Mouse (Mus musculus): ENCODE measurements around the gene Pard6b.

The Pard6b gene

GRCm38 (mm10) chr2:168063712-168064111 is 17.1 kb upstream of the Pard6b start:
- no peak for DNase-seq (ENCODE audit: low spot score in 2 of 2)

- no peak for DNase-seq (ENCODE audit: low spot score in 2 of 2)
Observed at GRCm38 (mm10) chr2:168065511-168065910, 15.3 kb upstream of the Pard6b start.

GRCm38 (mm10) chr2:168066783-168067182 is 14.0 kb upstream of the Pard6b start:
- no peak for DNase-seq (ENCODE audit: low spot score in 2 of 2)

- no peak for DNase-seq (ENCODE audit: low spot score in 2 of 2)
Observed at GRCm38 (mm10) chr2:168070425-168070824, 10.4 kb upstream of the Pard6b start.

- DNase-seq (ENCODE audit: low spot score in 2 of 2): no peak
Observed at GRCm38 (mm10) chr2:168072436-168073131, 8.2 kb upstream of the Pard6b start.

- DNase-seq (ENCODE audit: low spot score in 2 of 2): no peak
Observed at GRCm38 (mm10) chr2:168073722-168074121, 7.1 kb upstream of the Pard6b start.

- DNase-seq (ENCODE audit: low spot score in 2 of 2): no peak
Observed at GRCm38 (mm10) chr2:168074457-168074856, 6.3 kb upstream of the Pard6b start.

GRCm38 (mm10) chr2:168076840-168077576 is 3.8 kb upstream of the Pard6b start:
- DNase-seq (ENCODE audit: low spot score in 2 of 2): no peak

GRCm38 (mm10) chr2:168078107-168078830 is 2.5 kb upstream of the Pard6b start:
- DNase-seq (ENCODE audit: low spot score in 2 of 2): no peak

- DNase-seq (ENCODE audit: low spot score in 2 of 2): peak in 1 of 2 experiments; percentile 31
Observed at GRCm38 (mm10) chr2:168081299-168081932, 612 bp downstream of the Pard6b start.

- no peak for DNase-seq (ENCODE audit: low spot score in 2 of 2)
Observed at GRCm38 (mm10) chr2:168081933-168082306, 1.1 kb downstream of the Pard6b start.

- no peak for DNase-seq (ENCODE audit: low spot score in 2 of 2)
Observed at GRCm38 (mm10) chr2:168083593-168083992, 2.8 kb downstream of the Pard6b start.

GRCm38 (mm10) chr2:168084228-168084627 is 3.4 kb downstream of the Pard6b start:
- DNase-seq (ENCODE audit: low spot score in 2 of 2): no peak

GRCm38 (mm10) chr2:168085621-168086265 is 4.9 kb downstream of the Pard6b start:
- DNase-seq (ENCODE audit: low spot score in 2 of 2): no peak

GRCm38 (mm10) chr2:168086318-168086717 is 5.5 kb downstream of the Pard6b start:
- DNase-seq (ENCODE audit: low spot score in 2 of 2): no peak

GRCm38 (mm10) chr2:168086839-168087238 is 6.0 kb downstream of the Pard6b start:
- no peak for DNase-seq (ENCODE audit: low spot score in 2 of 2)

- no peak for DNase-seq (ENCODE audit: low spot score in 2 of 2)
Observed at GRCm38 (mm10) chr2:168091560-168091959, 10.8 kb downstream of the Pard6b start.

- no peak for DNase-seq (ENCODE audit: low spot score in 2 of 2)
Observed at GRCm38 (mm10) chr2:168093077-168093476, 12.3 kb downstream of the Pard6b start.

- DNase-seq (ENCODE audit: low spot score in 2 of 2): no peak
Observed at GRCm38 (mm10) chr2:168095077-168095476, 14.3 kb downstream of the Pard6b start.

- DNase-seq (ENCODE audit: low spot score in 2 of 2): no peak
Observed at GRCm38 (mm10) chr2:168096487-168096886, 15.7 kb downstream of the Pard6b start.

- DNase-seq (ENCODE audit: low spot score in 2 of 2): peak in 1 of 2 experiments; percentile 58
Observed at GRCm38 (mm10) chr2:168098040-168098439, 17.2 kb downstream of the Pard6b start.

- DNase-seq (ENCODE audit: low spot score in 2 of 2): no peak
Observed at GRCm38 (mm10) chr2:168100008-168100407, 19.2 kb downstream of the Pard6b start.
